Mouse (Mus musculus) ES-E14 (cell line): ENCODE results near the gene Atp8b4. TPM values are rescaled to one million over a fixed set of nuclear protein-coding genes. Genes with fewer than 3 reads are reported as not detected.

Experiments used
- DNase-seq: peaks from one replicate; pipeline ENCODE4 v3.0.0-alpha.2; 2013; ENCODE audit warnings: low read depth, low spot score
- H3K27ac ChIP-seq: 2 replicates; pipeline ENCODE4 v1.5.1; 2012; ENCODE audit warnings: low read depth, mild to moderate bottlenecking, low read length, moderate library complexity, mixed read lengths; ENCODE audit not compliant: poor library complexity, insufficient read depth, severe bottlenecking
- H3K36me3 ChIP-seq: 2 replicates; pipeline ENCODE4 v1.6.1; 2012; ENCODE audit warnings: mild to moderate bottlenecking, low read length, moderate library complexity, mixed read lengths; ENCODE audit not compliant: control insufficient read depth, poor library complexity, insufficient read depth, severe bottlenecking
- H3K4me1 ChIP-seq, 2 experiments: fragments of 150-350 bp in 1 of 2; sonication (generic) in 1 of 2; 2 replicates each; pipeline ENCODE4 v1.6.1; 2012; ENCODE audit warnings: low read length in 2 of 2, mild to moderate bottlenecking in 1 of 2, mixed read lengths in 1 of 2; ENCODE audit not compliant: control insufficient read depth in 2 of 2, insufficient read depth in 2 of 2, poor library complexity in 1 of 2
- H3K4me3 ChIP-seq, 2 experiments: fragments of 150-350 bp in 1 of 2; sonication (generic) in 1 of 2; 2 replicates each; pipeline ENCODE4 v1.5.1; 2012; ENCODE audit warnings: low read length in 2 of 2, low read depth in 1 of 2, mild to moderate bottlenecking in 1 of 2, mixed read lengths in 1 of 2; ENCODE audit not compliant: insufficient read depth in 1 of 2, poor library complexity in 1 of 2, severe bottlenecking in 1 of 2
- H3K9ac ChIP-seq: 2 replicates; pipeline ENCODE4 v1.6.1; 2012; ENCODE audit warnings: low read depth, mild to moderate bottlenecking, low read length, mixed read lengths; ENCODE audit not compliant: poor library complexity, insufficient read depth, severe bottlenecking
- H3K9me3 ChIP-seq: fragments of 150-350 bp; sonication (generic); 2 replicates; pipeline ENCODE4 v1.6.1; 2012; ENCODE audit warnings: low read depth, mild to moderate bottlenecking, low read length; ENCODE audit not compliant: control insufficient read depth, insufficient read depth
- CHD2 ChIP-seq: IDR thresholded peaks from 2 replicates; pipeline ENCODE4 v1.6.1; 2014; ENCODE audit warnings: mild to moderate bottlenecking, low read depth, low read length, inconsistent platforms
- HCFC1 ChIP-seq: IDR thresholded peaks from 2 replicates; pipeline ENCODE4 v1.6.1; 2012; ENCODE audit warnings: low read length, inconsistent platforms, borderline replicate concordance; ENCODE audit not compliant: insufficient read depth
- MAFK ChIP-seq: IDR thresholded peaks from 2 replicates; pipeline ENCODE4 v1.6.1; 2014; ENCODE audit warnings: mild to moderate bottlenecking, low read depth, low read length, inconsistent platforms; ENCODE audit not compliant: insufficient read depth
- ZC3H11A ChIP-seq: IDR thresholded peaks from 2 replicates; pipeline ENCODE4 v1.6.1; 2012; ENCODE audit warnings: low read depth, mild to moderate bottlenecking, inconsistent platforms, low read length, borderline replicate concordance
- ZNF384 ChIP-seq: IDR thresholded peaks from 2 replicates; pipeline ENCODE4 v1.6.1; 2012; ENCODE audit warnings: low read depth, low read length, inconsistent platforms
- in situ Hi-C, 2 experiments: fragments of 600-800 bp; cut with MboI; formaldehyde crosslinking; loops; one replicate each; pipeline ENCODE4 v1.15.1; 2025; ENCODE audit warnings: low sequenced_read_pairs in 2 of 2, inconsistent platforms in 1 of 2; ENCODE audit not compliant: unreplicated experiment in 2 of 2
- total RNA-seq: library from RNA; depleted of rRNA; stranded (reverse); fragments of 300-350 nt; gene quantifications from 2 replicates; pipeline ENCODE4 v1.2.3, GENCODE M21; 2012

The Atp8b4 gene
- total RNA-seq, 1 experiment: 0.27 TPM

GRCm38 (mm10) chr2:126343026-126343593 lies 157.4 kb downstream of the Atp8b4 start:
- TF ChIP-seq ZC3H11A (no peak), CHD2 (no peak), MAFK (no peak), HCFC1 (no peak), ZNF384 (no peak)
- Histone ChIP-seq H3K9ac (no peak overlapping the region), H3K4me3 (no peak overlapping the region), H3K27ac (no peak overlapping the region), H3K4me1 (no peaks in the 10 kb centered on the region), H3K36me3 (no peaks in the 10 kb centered on the region), H3K9me3 (no peaks in the 10 kb centered on the region)
- DNase-seq: no peak
- in situ Hi-C loops: no loop called here

- Histone ChIP-seq H3K27ac (no peak overlapping the region), H3K4me3 (no peak overlapping the region), H3K9me3 (no peaks in the 10 kb centered on the region), H3K9ac (no peak overlapping the region), H3K4me1 (no peaks in the 10 kb centered on the region), H3K36me3 (no peaks in the 10 kb centered on the region)
- in situ Hi-C loops: no loop called here
- TF ChIP-seq ZNF384 (no peak), CHD2 (no peak), MAFK (no peak), HCFC1 (no peak)
- no peak for DNase-seq
These were observed 159.0 kb downstream of the Atp8b4 start for GRCm38 (mm10) chr2:126341521-126341920.

GRCm38 (mm10) chr2:126340201-126340600 lies 160.3 kb downstream of the Atp8b4 start:
- Histone ChIP-seq H3K27ac (no peak overlapping the region), H3K36me3 (no peaks in the 10 kb centered on the region), H3K9ac (no peak overlapping the region), H3K4me3 (no peak overlapping the region), H3K4me1 (no peaks in the 10 kb centered on the region), H3K9me3 (no peaks in the 10 kb centered on the region)
- TF ChIP-seq ZC3H11A (no peak), ZNF384 (no peak), CHD2 (no peak), MAFK (no peak), HCFC1 (no peak)
- in situ Hi-C loops: no loop called here
- DNase-seq: no peak

GRCm38 (mm10) chr2:126339516-126339915 lies 161.0 kb downstream of the Atp8b4 start:
- no peak overlapping the region for H3K4me3 ChIP-seq
- no peaks in the 10 kb centered on the region for H3K36me3 ChIP-seq
- H3K9me3 ChIP-seq: no peaks in the 10 kb centered on the region
- H3K27ac ChIP-seq: no peak overlapping the region
- no peak for DNase-seq
- no peaks in the 10 kb centered on the region for H3K4me1 ChIP-seq
- TF ChIP-seq ZNF384 (no peak), MAFK (no peak), CHD2 (no peak), ZC3H11A (no peak), HCFC1 (no peak)
- in situ Hi-C loops: no loop called here
- no peak overlapping the region for H3K9ac ChIP-seq

GRCm38 (mm10) chr2:126337143-126337542 lies 163.3 kb downstream of the Atp8b4 start:
- Histone ChIP-seq H3K27ac (no peak overlapping the region), H3K4me1 (no peaks in the 10 kb centered on the region), H3K4me3 (no peak overlapping the region), H3K36me3 (no peaks in the 10 kb centered on the region), H3K9me3 (no peaks in the 10 kb centered on the region), H3K9ac (no peak overlapping the region)
- in situ Hi-C loops: no loop called here
- no peak for DNase-seq
- no peak for TF ChIP-seq ZNF384
- no peak for TF ChIP-seq CHD2
- no peak for TF ChIP-seq HCFC1
- no peak for TF ChIP-seq ZC3H11A
- no peak for TF ChIP-seq MAFK
